Mouse (Mus musculus): ENCODE measurements around the gene Nol8. TPM values are rescaled to one million over a fixed set of nuclear protein-coding genes. Genes with fewer than 3 reads are reported as not detected.

Nol8 gene
- total and polyA plus RNA-seq, 2 experiments from 2014 or later = 14.3 to 22.5 TPM

- no peak overlapping the region for H3K4me3 ChIP-seq (ENCODE audit: low read depth, low read length)
- WGBS = 33% methylated on average over 2 of the region's 2 CpGs
- ATAC-seq (no peak), DNase-seq (no peak)
- H3K9ac ChIP-seq = no peak overlapping the region
- peaks cover 8% of the 10 kb centered on the region; the same call in 1 of the 2 replicates for H3K4me1 ChIP-seq (ENCODE audit: insufficient read depth)
- H3K9me3 ChIP-seq (ENCODE audit: low read length) = no peaks in the 10 kb centered on the region
- 0 out of 2 replicates have a peak, but pooled peaks cover under 1% of the 10 kb centered on the region for H3K36me3 ChIP-seq (ENCODE audit: insufficient read depth)
- H3K27ac ChIP-seq (ENCODE audit: low read depth, low read length) = no peak overlapping the region
- H3K4me2 ChIP-seq (ENCODE audit: low read depth) = no peak overlapping the region
- TF ChIP-seq CTCF (IDR thresholded peaks at IDR 0.05; ENCODE audit: low read depth) = no peak
- H3K27me3 ChIP-seq (ENCODE audit: insufficient read depth, low read length) = no peaks in the 10 kb centered on the region
These were observed 1.7 kb upstream of the Nol8 start for GRCm38 (mm10) chr13:49651136-49651535.

GRCm38 (mm10) chr13:49651781-49652351 is 1.0 kb upstream of the Nol8 start:
- no peak for TF ChIP-seq CTCF (IDR thresholded peaks at IDR 0.05; ENCODE audit: low read depth)
- H3K9me3 ChIP-seq (ENCODE audit: low read length) = no peaks in the 10 kb centered on the region
- peaks cover 4% of the 10 kb centered on the region for H3K36me3 ChIP-seq (ENCODE audit: insufficient read depth)
- H3K9ac ChIP-seq = peak overlapping the region; percentile 35; the same call in 1 of the 2 replicates
- no peak for DNase-seq
- H3K27me3 ChIP-seq (ENCODE audit: insufficient read depth, low read length) = no peaks in the 10 kb centered on the region
- H3K4me2 ChIP-seq (ENCODE audit: low read depth) = peak overlapping the region; percentile 90
- ATAC-seq = no peak
- 1% methylated on average over 4 of the region's 4 CpGs for WGBS
- H3K4me3 ChIP-seq (ENCODE audit: low read depth, low read length) = peak overlapping the region; percentile 57
- peaks cover 8% of the 10 kb centered on the region; the same call in 1 of the 2 replicates for H3K4me1 ChIP-seq (ENCODE audit: insufficient read depth)
- no peak overlapping the region for H3K27ac ChIP-seq (ENCODE audit: low read depth, low read length)

DNA sequence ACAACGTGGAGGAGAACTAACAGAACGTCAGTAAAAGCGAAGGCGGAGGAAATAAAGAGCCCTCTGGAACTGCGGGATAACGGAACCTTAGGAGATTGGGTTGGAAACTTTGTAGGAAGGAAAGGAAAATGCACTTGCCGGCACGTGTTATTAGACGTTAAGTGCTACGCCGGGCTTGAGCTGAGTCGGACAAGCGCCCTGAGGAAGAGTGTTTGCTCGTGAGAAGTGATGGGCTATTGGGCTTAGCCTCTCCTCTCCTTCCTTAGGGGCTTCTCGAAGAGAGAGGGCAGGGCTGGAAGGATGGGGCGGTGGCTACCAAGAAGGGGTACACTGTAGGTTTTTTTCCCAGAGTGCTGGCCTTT is 283 bp downstream of the Nol8 start:
- peak overlapping the region; percentile 46; the same call in 1 of the 2 replicates for H3K27ac ChIP-seq (ENCODE audit: low read depth, low read length)
- peaks cover 5% of the 10 kb centered on the region for H3K36me3 ChIP-seq (ENCODE audit: insufficient read depth)
- H3K9ac ChIP-seq = peak overlapping the region; percentile 43
- no peaks in the 10 kb centered on the region for H3K27me3 ChIP-seq (ENCODE audit: insufficient read depth, low read length)
- no peaks in the 10 kb centered on the region for H3K9me3 ChIP-seq (ENCODE audit: low read length)
- H3K4me1 ChIP-seq (ENCODE audit: insufficient read depth) = peaks cover 8% of the 10 kb centered on the region; the same call in 1 of the 2 replicates
- no peak for TF ChIP-seq CTCF (IDR thresholded peaks at IDR 0.05; ENCODE audit: low read depth)
- DNase-seq (no peak), ATAC-seq (peak; percentile 83)
- peak overlapping the region; percentile 65 for H3K4me2 ChIP-seq (ENCODE audit: low read depth)
- under 1% methylated on average over 16 of the region's 16 CpGs for WGBS
- peak overlapping the region; percentile 57 for H3K4me3 ChIP-seq (ENCODE audit: low read depth, low read length)

DNA sequence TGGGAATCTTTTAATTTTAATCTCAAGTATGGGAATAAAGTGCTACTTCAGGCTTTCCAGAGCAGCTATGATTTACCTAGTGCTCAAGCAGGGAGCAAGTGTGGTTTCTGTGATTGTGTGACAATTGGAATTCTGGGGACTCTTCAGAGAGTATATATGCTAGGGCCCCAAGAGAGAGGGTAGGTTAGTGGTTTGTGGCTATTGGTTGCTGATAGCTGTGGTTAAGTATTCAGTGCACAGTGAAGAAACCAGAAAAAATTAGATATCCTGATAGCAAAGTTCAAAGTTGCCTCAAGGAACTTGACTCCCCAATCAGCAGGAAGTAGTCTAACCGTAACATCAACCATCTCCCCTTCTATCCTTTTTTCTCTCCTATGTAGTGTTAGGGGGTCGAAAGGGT is 24.9 kb downstream of the Nol8 start:
- Histone ChIP-seq H3K9me3 (ENCODE audit: low read length) (no peaks in the 10 kb centered on the region), H3K4me3 (ENCODE audit: low read depth, low read length) (no peak overlapping the region), H3K4me2 (ENCODE audit: low read depth) (no peak overlapping the region), H3K9ac (no peak overlapping the region), H3K36me3 (ENCODE audit: insufficient read depth) (peaks cover 36% of the 10 kb centered on the region), H3K27me3 (ENCODE audit: insufficient read depth, low read length) (no peaks in the 10 kb centered on the region), H3K27ac (ENCODE audit: low read depth, low read length) (no peak overlapping the region), H3K4me1 (ENCODE audit: insufficient read depth) (peaks cover 8% of the 10 kb centered on the region)
- DNase-seq = no peak
- no peak for TF ChIP-seq CTCF (IDR thresholded peaks at IDR 0.05; ENCODE audit: low read depth)
- WGBS = 87% methylated on average over 2 of the region's 2 CpGs
- ATAC-seq = no peak

GRCm38 (mm10) chr13:49681351-49682232 is 28.7 kb downstream of the Nol8 start, which contains the start of gene Iars:
Iars (plus strand) TSS chr13:49682100.
- Histone ChIP-seq H3K4me3 (ENCODE audit: low read depth, low read length) (peak within 1 kb of the TSS; percentile 93), H3K4me1 (ENCODE audit: insufficient read depth) (peaks cover 14% of the 10 kb centered on the region), H3K9ac (peak within 1 kb of the TSS; percentile 83), H3K36me3 (ENCODE audit: insufficient read depth) (peaks cover 14% of the 10 kb centered on the region), H3K27ac (ENCODE audit: low read depth, low read length) (peak within 1 kb of the TSS; percentile 76), H3K4me2 (ENCODE audit: low read depth) (peak within 1 kb of the TSS; percentile 85), H3K27me3 (ENCODE audit: insufficient read depth, low read length) (no peaks in the 10 kb centered on the region), H3K9me3 (ENCODE audit: low read length) (no peaks in the 10 kb centered on the region)
- 6% methylated on average over 26 of the region's 26 CpGs for WGBS
- no peak for TF ChIP-seq CTCF (IDR thresholded peaks at IDR 0.05; ENCODE audit: low read depth)
- peak; percentile 99 for DNase-seq
- peak; percentile 100 for ATAC-seq

DNA sequence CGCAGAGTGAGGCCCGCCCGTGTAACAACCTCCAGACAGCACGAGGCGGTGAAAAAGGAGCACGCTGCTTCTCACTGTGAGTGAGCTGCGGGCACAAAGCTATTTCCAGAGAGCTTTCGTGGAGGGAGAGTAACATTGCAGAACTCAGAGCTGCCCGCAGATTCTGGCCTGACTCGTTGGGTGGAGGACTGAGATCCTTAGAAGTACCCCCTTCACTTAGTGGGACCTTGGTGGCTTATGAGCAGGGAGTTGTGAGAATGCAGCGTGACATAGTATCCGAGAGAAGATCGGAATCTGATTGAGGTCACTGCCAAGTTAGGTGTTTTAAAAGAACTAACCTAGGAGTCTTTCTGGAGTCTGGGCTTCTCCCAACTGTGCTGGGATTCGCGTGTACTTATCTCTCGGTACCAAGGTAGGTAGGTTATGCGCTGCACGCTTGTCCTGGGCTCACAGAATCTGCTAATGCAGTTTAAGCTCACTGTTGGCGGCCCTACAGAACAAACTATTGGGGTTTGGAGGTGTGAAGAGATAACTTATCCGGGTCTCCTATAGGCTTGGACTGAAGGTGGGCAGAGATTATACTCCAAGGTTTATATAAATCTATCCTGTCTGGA is 29.5 kb downstream of the Nol8 start:
- Histone ChIP-seq H3K4me1 (ENCODE audit: insufficient read depth) (peaks cover 14% of the 10 kb centered on the region), H3K4me3 (ENCODE audit: low read depth, low read length) (peak overlapping the region; percentile 93), H3K27ac (ENCODE audit: low read depth, low read length) (peak overlapping the region; percentile 76), H3K27me3 (ENCODE audit: insufficient read depth, low read length) (no peaks in the 10 kb centered on the region), H3K9me3 (ENCODE audit: low read length) (no peaks in the 10 kb centered on the region), H3K4me2 (ENCODE audit: low read depth) (peak overlapping the region; percentile 85), H3K36me3 (ENCODE audit: insufficient read depth) (peaks cover 10% of the 10 kb centered on the region), H3K9ac (peak overlapping the region; percentile 83)
- under 1% methylated on average over 20 of the region's 20 CpGs for WGBS
- TF ChIP-seq CTCF (IDR thresholded peaks at IDR 0.05; ENCODE audit: low read depth) = no peak
- ATAC-seq (peak; percentile 71), DNase-seq (no peak)
